Mouse (Mus musculus) gastrocnemius, postnatal 10 days (tissue): ENCODE data around the gene Kbtbd12. TPM values are rescaled to one million over a fixed set of nuclear protein-coding genes. Genes with fewer than 3 reads are reported as not detected.

Source experiments
- DNase-seq: peaks from one replicate; pipeline ENCODE4 v3.0.0; 2021; ENCODE audit warnings: mixed read lengths
- long read RNA-seq, 2 experiments: library from polyadenylated mRNA; stranded (forward); transcript quantifications; one replicate each; pipeline ENCODE4 v2.0.0; 2021
- total RNA-seq, 2 experiments: library from RNA; stranded (reverse); gene quantifications; 2 replicates each; pipeline ENCODE4 v1.2.3; 2021

Gene Kbtbd12
- 10 to 100 TPM; 41.8 to 45.9 TPM for total RNA-seq
- long read RNA-seq, experiment 1, full-length matches to known transcripts: 15 of 39 reads
- long read RNA-seq, experiment 1, partial matches to known transcripts: 7 of 39 reads
- long read RNA-seq, experiment 1, other reads (novel, unspliced or antisense): 17 of 39 reads
- long read RNA-seq, experiment 2, full-length matches to known transcripts: 10 of 32 reads
- long read RNA-seq, experiment 2, partial matches to known transcripts: 9 of 32 reads
- long read RNA-seq, experiment 2, other reads (novel, unspliced or antisense): 13 of 32 reads

GRCm38 (mm10) chr6:88637611-88638301, at the start of gene Kbtbd12:
Kbtbd12 (minus strand) TSS chr6:88637950.
- DNase-seq: no peak

- no peak for DNase-seq
Measured at GRCm38 (mm10) chr6:88683380-88684053, 45.8 kb upstream of the Kbtbd12 start.

DNA sequence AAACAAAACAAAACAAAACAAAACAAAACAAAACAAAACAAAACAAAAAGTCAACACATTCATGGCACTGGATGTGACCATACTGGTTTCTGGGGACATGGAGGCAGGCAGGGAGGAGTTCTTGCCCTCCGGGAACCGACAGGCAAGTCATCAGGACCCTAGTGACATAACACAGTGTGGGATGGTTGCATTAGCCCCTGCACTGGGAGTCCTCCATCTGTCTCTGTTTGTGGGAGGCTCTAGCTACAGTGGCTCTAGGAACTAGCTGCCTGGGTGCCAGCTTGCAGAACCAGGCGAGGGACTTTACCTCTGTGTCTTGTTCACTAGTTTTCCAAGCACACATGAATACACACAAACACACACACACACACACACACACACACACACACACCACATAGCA, 43.3 kb upstream of the Kbtbd12 start:
- no peak for DNase-seq

- DNase-seq: no peak
Measured at GRCm38 (mm10) chr6:88677738-88678137, 40.0 kb upstream of the Kbtbd12 start.

DNA sequence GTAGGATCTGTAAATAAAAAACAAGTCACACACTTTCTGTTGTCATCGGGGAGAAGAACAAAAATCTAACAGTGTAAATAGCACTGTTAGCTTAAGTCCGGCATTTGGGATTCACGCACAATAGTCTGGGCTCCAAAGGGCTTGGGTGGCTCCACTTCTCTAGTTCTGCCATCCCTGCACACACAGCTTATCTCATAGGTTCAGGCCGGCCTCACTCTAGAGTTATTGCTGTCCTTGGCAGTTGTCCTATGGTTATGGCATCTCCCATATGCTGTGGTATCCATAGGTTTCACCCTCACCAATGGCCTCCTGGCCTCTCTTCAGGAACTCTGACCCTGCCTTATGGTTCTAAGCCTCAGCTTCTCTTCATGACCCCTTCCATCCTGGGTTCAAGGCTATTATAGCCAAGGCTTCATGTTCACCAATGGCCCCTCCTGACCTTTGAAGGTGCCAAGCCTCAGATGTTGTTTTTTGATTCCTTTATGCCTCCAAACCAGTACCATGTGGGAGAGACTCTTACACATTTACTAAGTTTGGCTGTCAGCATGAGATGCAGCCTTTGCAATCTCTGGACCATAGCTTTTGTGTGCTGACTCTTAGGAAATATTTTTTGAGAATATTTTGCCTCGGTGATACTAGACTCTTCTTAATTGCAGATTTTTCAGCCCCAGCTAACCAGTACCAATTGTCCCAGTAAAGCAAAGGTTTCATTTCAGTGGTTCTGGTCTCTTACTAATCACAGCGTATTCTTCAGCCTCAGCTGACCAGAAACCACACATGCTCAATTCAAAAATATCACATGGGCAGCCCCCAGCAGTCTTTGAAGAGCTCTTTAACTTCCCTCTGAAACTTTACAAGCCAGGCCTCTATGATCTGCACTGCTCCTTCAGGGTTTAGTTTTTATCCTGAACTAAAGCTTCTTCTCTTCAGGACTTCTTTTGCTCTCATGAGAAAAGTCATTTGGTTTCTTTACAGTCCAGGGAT, 39.3 kb upstream of the Kbtbd12 start:
- no peak for DNase-seq

DNA sequence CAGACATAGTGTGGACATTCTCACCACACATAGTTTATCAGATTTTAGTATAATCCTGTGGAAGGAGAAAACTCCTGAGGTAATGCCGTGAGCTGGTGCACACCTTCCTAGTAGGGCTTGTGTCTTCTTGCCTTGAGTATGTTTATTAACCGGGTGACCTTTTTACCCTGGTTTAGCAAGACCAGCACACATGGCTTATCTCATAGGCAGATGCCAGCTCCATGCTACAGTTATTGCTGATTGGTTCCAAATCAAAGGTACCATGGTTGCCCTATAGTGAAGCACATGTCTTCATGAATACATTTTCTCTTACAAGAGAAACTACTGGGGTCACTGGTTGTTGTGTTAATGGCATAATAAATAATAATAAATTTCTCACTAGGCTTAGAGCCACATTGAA, 38.1 kb upstream of the Kbtbd12 start:
- DNase-seq: no peak

DNA sequence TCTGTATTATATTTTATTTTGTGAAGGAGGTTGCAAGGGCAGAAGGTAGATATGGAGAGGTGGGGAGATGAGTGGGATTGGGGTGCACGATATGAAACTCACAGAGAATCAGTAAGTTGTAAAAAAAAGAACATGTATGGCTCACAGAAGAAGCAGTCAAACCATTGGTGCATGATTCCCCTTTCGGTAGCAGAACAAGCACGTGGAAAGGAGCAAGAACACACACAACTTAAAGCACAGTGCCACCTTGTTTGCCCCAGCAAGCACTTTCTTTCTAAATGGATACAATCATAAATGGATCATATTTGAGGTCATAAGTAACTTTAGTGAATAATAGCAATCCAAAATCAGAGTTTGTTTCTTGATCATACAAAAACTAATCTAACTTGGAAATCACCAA, 24.5 kb upstream of the Kbtbd12 start:
- no peak for DNase-seq

DNA sequence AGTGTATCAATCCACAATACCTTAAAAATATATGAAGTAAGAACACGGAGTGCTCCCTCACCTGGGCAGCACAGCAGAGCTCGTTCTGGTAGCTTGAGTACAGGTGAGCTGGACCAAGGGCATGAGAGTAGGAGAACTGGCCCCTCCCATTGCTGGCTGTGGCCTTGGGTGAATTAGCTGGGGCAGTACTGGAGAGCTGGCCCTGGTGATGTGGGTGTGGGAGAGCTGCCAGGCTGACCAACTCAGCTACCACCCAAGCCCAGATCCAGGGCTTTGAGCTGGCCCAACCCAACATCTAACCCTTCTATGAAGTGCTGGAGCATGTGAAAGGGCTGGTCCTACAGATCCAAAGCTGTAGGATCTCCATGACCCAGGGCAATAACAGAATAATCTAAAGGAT, 23.9 kb upstream of the Kbtbd12 start:
- no peak for DNase-seq

DNA sequence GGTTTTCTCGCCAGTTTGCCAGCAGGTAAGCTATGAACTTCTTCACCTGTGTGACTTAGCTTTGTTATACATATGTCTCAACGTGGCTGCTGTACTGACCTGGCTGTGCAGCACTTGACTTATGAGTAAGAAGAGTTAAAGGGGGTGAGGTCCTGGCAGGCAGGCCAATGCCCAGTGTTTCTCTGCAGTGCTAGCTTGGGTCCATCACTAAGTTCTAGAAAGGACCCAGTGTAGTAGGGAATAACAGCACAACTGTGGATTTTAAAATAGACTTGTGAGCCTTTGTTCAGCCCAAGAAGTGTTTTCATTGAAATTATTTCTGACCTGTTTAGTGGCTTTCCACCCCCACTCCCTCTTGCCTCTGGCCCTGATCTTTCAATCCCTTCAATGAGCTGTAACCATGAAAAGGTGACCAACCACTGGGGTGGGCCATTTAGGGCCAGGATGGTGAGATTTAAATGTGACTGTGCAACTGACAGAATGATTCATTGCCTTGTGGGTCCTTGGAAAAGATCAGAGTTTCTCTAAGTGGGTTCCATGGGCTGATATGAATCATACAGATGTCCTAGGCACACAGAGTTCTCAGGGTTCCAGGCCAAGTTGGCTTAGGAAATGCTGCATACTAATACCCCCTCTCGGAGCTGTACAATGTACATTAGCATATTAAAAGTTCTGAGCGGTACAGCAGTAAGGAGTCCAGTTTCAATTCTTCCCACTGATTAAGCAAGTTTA, 10.0 kb upstream of the Kbtbd12 start:
- no peak for DNase-seq

GRCm38 (mm10) chr6:88644786-88645185, 7.0 kb upstream of the Kbtbd12 start:
- no peak for DNase-seq

- no peak for DNase-seq
Measured at GRCm38 (mm10) chr6:88641346-88641920, 3.7 kb upstream of the Kbtbd12 start.

DNA sequence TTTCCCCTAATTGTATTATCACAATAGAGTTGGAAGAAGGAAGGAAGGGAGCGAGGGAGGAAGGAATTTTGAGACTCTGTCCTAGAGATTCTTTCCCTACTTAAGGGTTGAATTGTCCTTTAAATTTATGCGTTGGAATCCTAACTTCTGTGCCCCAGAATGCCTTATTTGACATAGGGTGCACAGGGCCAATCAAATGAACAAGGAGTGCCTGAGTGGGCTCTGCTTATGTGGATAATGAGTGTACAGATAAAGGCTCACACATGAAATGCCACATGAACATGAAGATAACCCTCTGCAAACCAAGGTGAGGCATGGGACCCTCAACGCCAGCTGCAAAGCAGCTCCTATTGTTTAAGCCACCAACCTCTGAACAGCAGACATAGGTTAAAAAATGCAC, 2.6 kb upstream of the Kbtbd12 start:
- no peak for DNase-seq

GRCm38 (mm10) chr6:88639921-88640320, 2.2 kb upstream of the Kbtbd12 start:
- DNase-seq: no peak

DNA sequence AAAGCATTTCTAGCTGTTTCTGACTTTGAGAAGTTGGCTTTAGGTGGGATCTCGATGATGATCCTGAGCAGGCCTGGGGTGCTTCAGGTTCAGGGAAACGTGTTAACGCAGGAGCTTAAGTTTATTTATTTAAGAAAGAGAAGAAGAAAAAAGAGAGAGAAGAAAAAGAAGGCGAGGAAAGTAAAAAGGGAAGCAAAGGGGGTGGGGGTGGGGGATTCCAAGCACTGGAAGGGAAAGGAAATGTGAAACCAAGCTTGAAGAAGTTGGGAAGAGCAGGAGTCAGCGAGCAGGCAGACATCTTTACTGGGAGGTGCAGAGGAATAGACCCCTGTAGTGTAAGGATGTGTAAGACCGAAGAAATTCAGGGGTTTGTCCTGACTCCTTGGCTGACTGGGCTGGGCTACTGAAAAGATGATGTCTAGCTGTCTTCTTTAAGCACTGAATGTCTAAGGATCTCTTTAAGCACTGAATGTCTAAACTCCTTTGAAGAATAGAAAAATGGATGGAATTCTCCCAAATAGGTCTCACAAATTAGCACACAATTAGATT, 1.7 kb upstream of the Kbtbd12 start:
- DNase-seq: no peak

DNA sequence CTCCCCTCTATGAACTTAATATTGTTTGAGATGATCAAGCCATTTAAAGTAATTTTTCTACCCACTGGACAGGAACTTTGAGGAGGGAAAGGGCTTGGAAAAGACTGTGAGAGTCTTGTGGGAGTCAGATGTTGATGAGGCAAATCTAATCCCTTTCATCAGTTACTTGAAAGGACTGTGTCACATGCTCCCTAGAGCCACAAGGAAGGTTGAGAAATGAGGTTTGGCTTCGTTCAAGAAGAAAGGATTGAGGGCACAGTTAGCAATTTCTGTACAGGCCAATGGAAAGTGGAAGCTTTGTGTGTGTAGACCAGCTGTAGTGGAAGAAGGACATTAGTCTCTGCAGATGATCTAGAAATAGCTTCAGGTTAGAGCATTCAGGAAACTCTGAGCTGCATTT, 1.2 kb upstream of the Kbtbd12 start:
- DNase-seq: no peak

DNA sequence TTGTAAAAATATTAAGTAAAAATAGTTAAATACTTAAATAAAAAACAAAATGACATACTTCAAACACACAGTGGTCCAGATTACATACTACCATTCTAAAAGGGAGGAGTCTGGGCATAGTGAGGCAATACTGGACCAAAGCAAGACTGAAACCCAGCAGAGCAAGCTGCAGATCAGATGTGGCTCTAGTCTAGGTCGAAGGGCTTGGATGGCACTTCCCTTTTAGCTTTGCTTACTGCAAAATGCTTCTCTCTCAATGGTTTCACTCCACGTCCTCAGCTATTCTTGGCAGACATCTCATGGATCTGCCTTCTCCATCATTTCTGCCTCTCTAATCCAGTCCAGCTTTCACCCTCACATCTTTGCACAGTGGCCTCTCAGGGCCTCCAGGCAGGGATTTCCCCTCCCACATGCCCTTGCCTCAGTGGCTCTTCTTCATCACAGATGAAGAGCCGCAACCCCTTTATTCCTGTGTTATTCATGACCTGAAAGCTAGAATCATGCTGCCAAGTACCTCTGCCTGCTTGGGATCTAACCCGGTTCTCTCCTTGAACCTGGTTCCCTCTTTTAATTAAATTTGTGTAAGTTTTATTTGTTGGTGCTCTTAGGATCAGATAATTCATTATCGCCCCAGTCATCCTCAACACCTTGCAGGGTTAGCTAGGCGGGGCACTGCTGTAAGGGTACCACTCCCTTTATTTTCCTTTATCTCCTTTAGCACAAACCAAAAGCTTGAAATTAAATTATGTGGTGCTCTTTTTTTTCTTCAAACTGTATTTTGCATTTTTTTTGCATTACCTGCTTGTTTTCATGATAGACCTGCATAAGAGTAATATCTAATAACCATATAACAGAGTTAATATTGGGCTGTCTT, 1.6 kb downstream of the Kbtbd12 start:
- no peak for DNase-seq

DNA sequence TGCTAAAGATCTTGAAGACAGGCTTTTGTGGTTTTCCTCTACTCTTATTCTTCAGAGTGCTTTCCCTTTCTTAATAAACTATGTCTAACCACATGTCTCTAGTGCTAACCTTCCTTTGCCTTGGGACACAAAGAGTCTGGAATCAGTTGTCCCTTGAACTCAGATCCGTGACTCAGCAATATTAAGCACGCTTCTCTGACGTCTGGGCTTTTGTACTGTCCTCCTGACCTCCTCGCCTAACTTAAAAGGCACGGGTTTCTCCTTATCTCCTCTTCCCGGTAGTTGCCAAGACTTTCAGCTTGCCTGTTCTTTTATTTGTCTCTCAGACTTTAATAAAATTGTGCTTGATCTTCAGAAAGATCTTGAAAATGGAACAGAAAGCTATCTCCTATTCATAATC, 6.5 kb downstream of the Kbtbd12 start:
- no peak for DNase-seq

GRCm38 (mm10) chr6:88630560-88630959, 7.2 kb downstream of the Kbtbd12 start:
- DNase-seq: no peak

DNA sequence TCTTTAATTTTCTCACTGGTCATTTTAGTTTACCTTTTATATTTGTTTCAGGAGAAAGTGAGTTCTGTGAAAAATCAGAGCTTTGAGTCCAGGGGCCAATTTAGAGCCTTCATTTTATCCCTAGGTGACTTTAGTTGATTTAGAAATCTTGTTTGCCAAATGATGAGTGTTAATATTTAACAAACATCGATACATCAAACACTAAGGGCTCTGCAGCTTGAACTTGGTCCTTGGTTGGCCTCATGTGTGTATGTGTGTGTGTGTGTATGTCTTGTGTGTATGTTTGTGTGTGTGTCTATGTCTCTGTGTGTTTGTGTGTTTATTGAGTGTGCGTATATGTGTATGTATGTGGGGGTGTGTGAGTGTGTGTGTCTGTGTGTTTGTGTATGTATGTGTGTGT, 7.9 kb downstream of the Kbtbd12 start:
- no peak for DNase-seq

- DNase-seq: peak; percentile 83
Measured at GRCm38 (mm10) chr6:88627317-88627811, 10.4 kb downstream of the Kbtbd12 start.
